Mouse (Mus musculus): Measurements from ENCODE around the gene Syde2. TPM values are rescaled to one million over a fixed set of nuclear protein-coding genes. Genes with fewer than 3 reads are reported as not detected.

The Syde2 gene
- total and polyA plus RNA-seq, 3 experiments: 0.10 to 0.30 TPM; not detected in 1

GRCm38 (mm10) chr3:145944348-145944747 lies 43.3 kb upstream of the Syde2 start:
- Histone ChIP-seq H3K79me2 (replicated peaks; ENCODE audit: control insufficient read depth, extremely low read depth, insufficient read depth, poor library complexity, severe bottlenecking) (peaks cover 32% of the 10 kb centered on the region), H3K36me3 (replicated peaks in 1 of 2; ENCODE audit: control insufficient read depth in 1 of 2, insufficient read depth in 1 of 2, low read length in 1 of 2) (peaks cover 30 to 66% of the 10 kb centered on the region in 2 experiments), H3K4me1 (ENCODE audit: control insufficient read depth in 1 of 2, insufficient read depth in 2 of 2) (peaks cover 7 to 68% of the 10 kb centered on the region in 2 experiments; a peak in 3 of 4 replicates), H3K9ac (ENCODE audit: insufficient read depth, low read depth) (no peak overlapping the region), H3K4me3 (replicated peaks in 1 of 3; ENCODE audit: low read depth in 2 of 3, low read length in 2 of 3, poor library complexity in 1 of 3) (no peak overlapping the region), H3K4me2 (ENCODE audit: insufficient read depth, low read depth, poor library complexity, severe bottlenecking) (no peak overlapping the region), H3K27ac (ENCODE audit: insufficient read depth, low read depth) (no peak overlapping the region), H3K9me3 (replicated peaks; ENCODE audit: low read length) (no peaks in the 10 kb centered on the region), H3K27me3 (replicated peaks) (no peaks in the 10 kb centered on the region)
- peak; percentile 45; the same call in 1 of the 2 replicates for TF ChIP-seq EP300 (IDR thresholded peaks at IDR 0.05; ENCODE audit: low read length)
- 0 out of 2 replicates have a peak, but pooled peaks have one; percentile 22 for TF ChIP-seq IRF4 (IDR thresholded peaks at IDR 0.05; ENCODE audit: low read depth, low read length)
- no peak for TF ChIP-seq UBTF (IDR thresholded peaks at IDR 0.05; ENCODE audit: low read depth, low read length)
- no peak for TF ChIP-seq HCFC1 (IDR thresholded peaks at IDR 0.05; ENCODE audit: low read depth, low read length)
- TF ChIP-seq MYC (IDR thresholded peaks at IDR 0.05; ENCODE audit: low read depth, low read length): no peak
- TF ChIP-seq MAZ (IDR thresholded peaks at IDR 0.05; ENCODE audit: low read depth, low read length): no peak
- TF ChIP-seq BHLHE40 (IDR thresholded peaks at IDR 0.05; ENCODE audit: low read depth, low read length): peak; percentile 68
- TF ChIP-seq ELF1 (IDR thresholded peaks at IDR 0.05; ENCODE audit: low read depth, low read length): no peak
- no peak for TF ChIP-seq ZKSCAN1 (IDR thresholded peaks at IDR 0.05; ENCODE audit: borderline replicate concordance, low read depth, low read length)
- TF ChIP-seq TBP (conservative IDR thresholded peaks at IDR 0.05; ENCODE audit: low read depth, low read length): no peak
- TF ChIP-seq NELFE (IDR thresholded peaks at IDR 0.05; ENCODE audit: low read depth, low read length): no peak
- TF ChIP-seq SIN3A (IDR thresholded peaks at IDR 0.05; ENCODE audit: low read length): no peak
- no peak for TF ChIP-seq TCF12 (IDR thresholded peaks at IDR 0.05; ENCODE audit: low read depth, low read length)
- no peak for TF ChIP-seq MAX (IDR thresholded peaks at IDR 0.05; ENCODE audit: low read length)
- TF ChIP-seq ZNF384 (IDR thresholded peaks at IDR 0.05; ENCODE audit: low read depth, low read length): no peak
- TF ChIP-seq MEF2A (IDR thresholded peaks at IDR 0.05; ENCODE audit: borderline replicate concordance, low read depth, low read length): 0 out of 2 replicates have a peak, but pooled peaks have one; percentile 27
- peak; percentile 41 for TF ChIP-seq ETS1 (conservative IDR thresholded peaks at IDR 0.05; ENCODE audit: low read depth, low read length)
- TF ChIP-seq CHD2 (IDR thresholded peaks at IDR 0.05; ENCODE audit: low read length): no peak
- TF ChIP-seq USF1 (IDR thresholded peaks at IDR 0.05; ENCODE audit: low read depth, low read length): no peak
- TF ChIP-seq POLR2A (IDR thresholded peaks at IDR 0.05; ENCODE audit: low read depth, low read length): no peak
- no peak for TF ChIP-seq MAFK (IDR thresholded peaks at IDR 0.05; ENCODE audit: insufficient replicate concordance, low read length)
- no peak for TF ChIP-seq SMC3 (IDR thresholded peaks at IDR 0.05; ENCODE audit: low read depth, low read length)
- peak; percentile 95 for TF ChIP-seq PAX5 (IDR thresholded peaks at IDR 0.05; ENCODE audit: low read length)
- TF ChIP-seq CHD1 (IDR thresholded peaks at IDR 0.05; ENCODE audit: low read depth, low read length): no peak
- no peak for TF ChIP-seq RCOR1 (conservative IDR thresholded peaks at IDR 0.05; ENCODE audit: low read depth, low read length)
- DNase-seq (ENCODE audit: extremely low read depth): peak; percentile 83
- in situ Hi-C loops (cut with MboI; ENCODE audit: low pct_ligation_motif_present, low pct_unique_long_range_greater_than_20kb, low sequenced_read_pairs): no loop called here
- dilution Hi-C loops (cut with MboI; ENCODE audit: extremely low pct_ligation_motif_present, extremely low pct_unique_long_range_greater_than_20kb, low sequenced_read_pairs): no loop called here

Data from CH12.LX (cell line).